Mouse (Mus musculus) left cerebral cortex, adult 11 months (tissue): ENCODE measurements around the gene Cfl1.

ENCODE experiments used
- DNase-seq: peaks from one replicate; pipeline ENCODE4 v3.0.0; 2022; ENCODE audit warnings: low spot score

Gene Cfl1

DNA sequence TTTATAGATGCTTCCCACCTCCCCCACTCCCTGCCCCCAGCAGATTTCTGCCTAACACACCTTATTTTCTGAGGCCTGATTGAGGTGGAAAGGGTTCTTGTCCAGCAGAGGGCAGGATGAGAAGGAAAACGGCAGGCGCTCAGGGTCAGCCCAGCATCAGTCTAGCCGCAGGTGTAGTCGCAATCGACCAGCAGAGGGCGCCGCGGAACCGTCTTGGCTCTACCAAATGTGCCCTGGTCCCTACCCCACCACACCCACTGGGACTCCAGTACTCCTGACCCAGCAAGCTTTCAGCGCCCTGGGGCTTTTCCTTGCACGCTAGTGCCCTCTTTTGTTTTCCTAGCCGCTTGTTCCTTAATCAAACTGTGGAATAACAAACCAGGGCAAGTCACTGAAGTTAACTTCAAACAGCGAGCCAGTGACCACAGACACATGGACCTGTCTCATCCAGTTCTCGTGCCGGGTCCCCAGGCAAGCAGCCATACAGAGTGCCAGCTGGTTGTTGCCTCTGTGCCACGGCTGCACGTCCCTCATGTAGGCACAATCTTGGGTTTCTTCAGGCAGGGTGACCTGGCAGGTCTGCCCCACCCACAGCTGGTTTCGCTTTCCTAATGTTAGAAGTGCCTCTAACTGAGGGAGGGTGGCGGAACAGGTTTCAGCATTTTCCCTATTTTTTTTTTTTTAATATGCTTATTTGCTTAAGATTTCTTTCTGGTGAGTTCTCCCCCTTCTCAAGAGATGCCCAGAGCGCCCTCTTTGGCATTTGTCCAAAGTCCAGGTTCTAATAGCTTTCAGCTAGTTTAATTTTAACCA is 39.3 kb downstream of the Cfl1 start:
- DNase-seq, result peak; percentile 80

DNA sequence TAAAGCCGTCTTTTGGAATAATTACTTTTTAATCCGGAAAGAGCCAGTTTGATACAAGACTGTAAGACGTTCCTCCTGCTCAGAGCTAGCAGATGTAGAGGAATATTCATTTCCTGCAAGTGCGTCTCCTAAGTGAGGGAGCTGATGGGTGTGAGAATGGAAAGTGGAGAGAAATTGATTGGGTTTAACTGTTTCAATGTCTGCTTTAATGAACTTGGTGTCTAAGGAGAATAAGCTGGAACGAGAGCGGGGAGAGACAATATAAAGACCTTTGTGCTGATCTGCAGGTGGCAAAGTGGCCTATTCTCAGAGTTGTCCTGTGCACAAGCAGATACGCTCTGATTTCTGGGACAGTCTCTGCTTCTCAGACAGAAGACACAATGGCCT is 39.9 kb downstream of the Cfl1 start:
- no peak for DNase-seq

DNA sequence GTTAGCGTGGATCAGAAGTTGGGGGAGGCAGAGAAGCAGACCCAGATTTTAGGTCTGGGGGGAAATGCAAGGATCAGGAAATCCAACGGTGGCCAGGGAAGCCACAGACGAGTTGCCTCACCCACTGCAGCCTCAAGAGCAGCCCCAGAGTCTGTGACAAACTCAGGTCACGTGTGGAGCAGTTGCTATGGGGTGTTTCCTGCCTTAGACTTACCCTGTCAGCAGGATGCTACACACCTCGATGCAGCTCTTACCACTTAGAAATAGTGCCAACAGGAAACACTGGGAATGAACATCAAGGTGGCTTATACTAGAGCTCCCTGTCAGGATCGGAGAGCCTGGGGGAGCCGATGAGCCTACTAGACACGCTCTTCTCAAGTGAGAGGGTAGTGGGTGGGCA is 42.3 kb downstream of the Cfl1 start:
- DNase-seq, result no peak

DNA sequence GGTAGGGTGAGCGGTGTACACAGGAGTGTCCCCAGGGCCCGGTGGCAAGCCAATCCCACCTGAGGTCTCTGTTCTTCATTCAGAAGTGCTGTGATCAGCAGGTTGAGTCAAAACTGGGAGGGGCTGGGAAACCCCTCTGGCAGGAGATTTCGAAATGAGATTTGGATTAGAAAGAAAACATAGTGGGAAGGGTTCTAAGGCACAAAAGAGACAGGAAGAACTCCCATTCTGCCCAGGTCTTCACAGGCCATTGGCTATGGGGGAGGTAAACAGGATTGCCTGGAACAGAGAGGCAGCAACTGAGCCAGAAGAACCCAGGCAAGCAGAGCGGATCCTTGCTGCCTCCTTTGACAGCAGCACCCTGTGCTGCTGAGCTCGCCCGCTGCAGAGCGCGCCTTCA is 48.5 kb downstream of the Cfl1 start:
- DNase-seq, result no peak

DNA sequence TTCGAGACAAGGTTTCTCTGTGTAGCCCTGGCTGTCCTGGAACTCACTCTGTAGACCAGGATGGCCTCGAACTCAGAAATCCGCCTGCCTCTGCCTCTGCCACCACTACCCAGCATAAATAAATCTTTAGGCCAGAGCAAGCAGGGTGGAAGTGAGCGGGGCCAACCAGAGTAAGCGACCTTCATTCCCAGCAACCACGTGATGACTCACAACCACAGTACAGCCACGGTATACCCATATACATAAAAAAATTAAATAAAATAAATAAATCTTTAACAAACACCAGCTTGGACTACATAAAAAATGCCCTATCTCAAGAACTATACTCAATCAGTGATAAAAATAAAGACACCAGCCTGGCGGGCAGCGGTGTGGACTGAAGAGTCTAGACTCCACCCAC is 53.1 kb downstream of the Cfl1 start:
- no peak for DNase-seq

DNA sequence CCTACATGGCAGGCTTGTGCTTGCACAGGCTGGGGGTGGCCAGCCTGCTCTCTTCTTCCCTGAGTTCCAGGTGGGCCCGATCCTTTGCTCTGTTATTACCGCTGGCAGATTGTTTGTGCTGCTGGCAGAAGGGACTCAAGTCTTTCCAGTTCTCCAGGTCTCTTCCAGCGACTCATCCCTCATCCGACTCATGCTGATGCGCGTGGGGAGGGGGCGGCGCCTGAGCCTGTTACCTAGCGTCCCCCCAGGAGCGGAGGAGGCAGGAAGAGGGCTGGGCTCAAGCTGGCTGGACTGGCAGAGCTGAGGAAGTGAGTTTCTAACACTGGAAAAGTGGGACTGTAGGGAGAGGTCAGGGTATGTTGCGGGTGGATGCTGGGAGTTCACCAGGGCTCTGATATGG is 53.8 kb downstream of the Cfl1 start:
- no peak for DNase-seq
